Mouse (Mus musculus) stomach, embryonic 16.5 days (tissue): ENCODE data around the gene 1700028K03Rik. TPM values are rescaled to one million over a fixed set of nuclear protein-coding genes. Genes with fewer than 3 reads are reported as not detected.

Experiments
- ATAC-seq: fragments of 200-750 bp; cut with Nextera tagmentation; 2 replicates; pipeline ENCODE4 v1.8.0; 2017; ENCODE audit warnings: moderate number of reproducible peaks, moderate TSS enrichment; ENCODE audit not compliant: insufficient read depth, low FRiP score
- H3K27ac ChIP-seq: fragments of 300-500 bp; sonication (generic); 2 replicates; pipeline ENCODE4 v1.5.1; 2014; ENCODE audit warnings: low read length
- H3K27me3 ChIP-seq: fragments of 300-500 bp; sonication (generic); 2 replicates; pipeline ENCODE4 v1.6.1; 2014; ENCODE audit warnings: low read length, control low read depth, mixed read lengths; ENCODE audit not compliant: control insufficient read depth, insufficient read depth
- H3K36me3 ChIP-seq: fragments of 300-500 bp; sonication (generic); 2 replicates; pipeline ENCODE4 v1.6.1; 2014; ENCODE audit warnings: low read length; ENCODE audit not compliant: control insufficient read depth, insufficient read depth
- H3K4me1 ChIP-seq: fragments of 300-500 bp; sonication (generic); 2 replicates; pipeline ENCODE4 v1.6.1; 2014; ENCODE audit warnings: low read length, control low read depth, mixed read lengths; ENCODE audit not compliant: control insufficient read depth, insufficient read depth
- H3K4me2 ChIP-seq: fragments of 300-500 bp; sonication (generic); 2 replicates; pipeline ENCODE4 v1.6.1; 2014; ENCODE audit warnings: low read depth, low read length, mixed read lengths
- H3K4me3 ChIP-seq: fragments of 300-500 bp; sonication (generic); replicated peaks from 2 replicates; pipeline ENCODE4 v1.5.1; 2014; ENCODE audit warnings: mild to moderate bottlenecking, low read length
- H3K9ac ChIP-seq: fragments of 300-500 bp; sonication (generic); 2 replicates; pipeline ENCODE4 v1.6.1; 2014; ENCODE audit warnings: low read length
- H3K9me3 ChIP-seq: fragments of 300-500 bp; sonication (generic); replicated peaks from 2 replicates; pipeline ENCODE4 v1.6.1; 2016; ENCODE audit warnings: low read length, control low read depth; ENCODE audit not compliant: control insufficient read depth
- WGBS: fragments of 180-500 bp; shearing (Covaris S2); extraction: QIAGEN DNeasy Blood & Tissue Kit; methylation state at CpG from one replicate; pipeline ENCODE4 v1.1.7; 2014; 5-methylcytosine and 5-hydroxymethylcytosine counted together
- polyA plus RNA-seq: library from polyadenylated mRNA; unstranded; fragments of >200 nt; fragmentation: Nextera tagmentation; extraction: Ambion mirVana; gene quantifications from 2 replicates; pipeline ENCODE4 v1.2.1, GENCODE M21; 2015

1700028K03Rik gene
- polyA plus RNA-seq, 1 experiment from 2014 or later = 0.09 TPM

- H3K27me3 ChIP-seq = no peaks in the 10 kb centered on the region
- H3K36me3 ChIP-seq = no peaks in the 10 kb centered on the region
- H3K4me2 ChIP-seq = no peak overlapping the region
- no peak overlapping the region for H3K27ac ChIP-seq
- no peaks in the 10 kb centered on the region for H3K4me1 ChIP-seq
- 75% methylated on average over 1 of the region's 1 CpGs for WGBS
- H3K9me3 ChIP-seq = no peaks in the 10 kb centered on the region
- ATAC-seq = no peak
- H3K4me3 ChIP-seq = no peak overlapping the region
- H3K9ac ChIP-seq = no peak overlapping the region
Measured at GRCm38 (mm10) chr5:107500741-107501140, 33.8 kb upstream of the 1700028K03Rik start.

- Histone ChIP-seq H3K9ac (no peak within 1 kb of the TSS), H3K4me3 (no peak within 1 kb of the TSS), H3K4me1 (no peaks in the 10 kb centered on the region), H3K4me2 (no peak within 1 kb of the TSS), H3K9me3 (no peaks in the 10 kb centered on the region), H3K27me3 (no peaks in the 10 kb centered on the region), H3K36me3 (no peaks in the 10 kb centered on the region), H3K27ac (no peak within 1 kb of the TSS)
- ATAC-seq = no peak
- 74% methylated on average over 4 of the region's 4 CpGs for WGBS
Measured at GRCm38 (mm10) chr5:107507321-107507720, 27.2 kb upstream of the 1700028K03Rik start, which contains the start of gene Gm42669. Gene Gm42669, plus strand, starts transcription at chr5:107507621.

GRCm38 (mm10) chr5:107510503-107510902 lies 24.0 kb upstream of the 1700028K03Rik start:
- no peaks in the 10 kb centered on the region for H3K9me3 ChIP-seq
- H3K4me3 ChIP-seq = no peak overlapping the region
- no peak overlapping the region for H3K4me2 ChIP-seq
- no peaks in the 10 kb centered on the region for H3K27me3 ChIP-seq
- no peak for ATAC-seq
- H3K9ac ChIP-seq = no peak overlapping the region
- H3K4me1 ChIP-seq = no peaks in the 10 kb centered on the region
- H3K36me3 ChIP-seq = no peaks in the 10 kb centered on the region
- H3K27ac ChIP-seq = no peak overlapping the region
- WGBS = 85% methylated on average over 10 of the region's 10 CpGs

GRCm38 (mm10) chr5:107511326-107511725 lies 23.2 kb upstream of the 1700028K03Rik start:
- Histone ChIP-seq H3K27ac (no peak overlapping the region), H3K9me3 (no peaks in the 10 kb centered on the region), H3K27me3 (no peaks in the 10 kb centered on the region), H3K36me3 (no peaks in the 10 kb centered on the region), H3K4me1 (no peaks in the 10 kb centered on the region), H3K4me2 (no peak overlapping the region), H3K9ac (no peak overlapping the region), H3K4me3 (no peak overlapping the region)
- ATAC-seq = no peak
- whole genome bisulfite sequencing = 39% methylated on average over 2 of the region's 2 CpGs

- H3K4me3 ChIP-seq = no peak overlapping the region
- WGBS = 46% methylated on average over 7 of the region's 7 CpGs
- ATAC-seq = no peak
Measured at GRCm38 (mm10) chr5:107513583-107513982, 20.9 kb upstream of the 1700028K03Rik start.

GRCm38 (mm10) chr5:107515453-107515852 lies 19.1 kb upstream of the 1700028K03Rik start:
- no peaks in the 10 kb centered on the region for H3K36me3 ChIP-seq
- H3K27ac ChIP-seq = no peak overlapping the region
- no peaks in the 10 kb centered on the region for H3K9me3 ChIP-seq
- no peak overlapping the region for H3K4me3 ChIP-seq
- no peaks in the 10 kb centered on the region for H3K27me3 ChIP-seq
- no peak for ATAC-seq
- no peak overlapping the region for H3K4me2 ChIP-seq
- no peaks in the 10 kb centered on the region for H3K4me1 ChIP-seq
- H3K9ac ChIP-seq = no peak overlapping the region
- WGBS = 90% methylated on average over 3 of the region's 3 CpGs

More at GRCm38 (mm10) chr5:107513583-107513982, 20.9 kb upstream of the 1700028K03Rik start:
- H3K9me3 ChIP-seq = no peaks in the 10 kb centered on the region
- H3K27me3 ChIP-seq = no peaks in the 10 kb centered on the region
- no peaks in the 10 kb centered on the region for H3K36me3 ChIP-seq
- H3K4me2 ChIP-seq = no peak overlapping the region
- no peak overlapping the region for H3K9ac ChIP-seq
- no peak overlapping the region for H3K27ac ChIP-seq
- H3K4me1 ChIP-seq = no peaks in the 10 kb centered on the region

GRCm38 (mm10) chr5:107516087-107516486 lies 18.4 kb upstream of the 1700028K03Rik start:
- H3K36me3 ChIP-seq = no peaks in the 10 kb centered on the region
- H3K4me1 ChIP-seq = no peaks in the 10 kb centered on the region
- H3K4me2 ChIP-seq = no peak overlapping the region
- H3K9me3 ChIP-seq = no peaks in the 10 kb centered on the region
- ATAC-seq = no peak
- H3K9ac ChIP-seq = no peak overlapping the region
- no peak overlapping the region for H3K4me3 ChIP-seq
- WGBS = 85% methylated on average over 1 of the region's 1 CpGs
- no peak overlapping the region for H3K27ac ChIP-seq
- H3K27me3 ChIP-seq = no peaks in the 10 kb centered on the region

GRCm38 (mm10) chr5:107518602-107519001 lies 15.9 kb upstream of the 1700028K03Rik start:
- ATAC-seq = no peak
- Histone ChIP-seq H3K9me3 (no peaks in the 10 kb centered on the region), H3K36me3 (no peaks in the 10 kb centered on the region), H3K4me2 (no peak overlapping the region), H3K4me3 (no peak overlapping the region), H3K27me3 (no peaks in the 10 kb centered on the region), H3K4me1 (no peaks in the 10 kb centered on the region), H3K27ac (no peak overlapping the region), H3K9ac (no peak overlapping the region)
- WGBS = 86% methylated on average over 4 of the region's 4 CpGs

GRCm38 (mm10) chr5:107521386-107521785 lies 13.1 kb upstream of the 1700028K03Rik start:
- Histone ChIP-seq H3K36me3 (no peaks in the 10 kb centered on the region), H3K27me3 (no peaks in the 10 kb centered on the region), H3K9ac (no peak overlapping the region), H3K9me3 (no peaks in the 10 kb centered on the region), H3K4me1 (no peaks in the 10 kb centered on the region), H3K4me3 (no peak overlapping the region), H3K4me2 (no peak overlapping the region), H3K27ac (no peak overlapping the region)
- WGBS = 75% methylated on average over 6 of the region's 6 CpGs
- ATAC-seq = no peak

- H3K27ac ChIP-seq = no peak overlapping the region
- H3K27me3 ChIP-seq = no peaks in the 10 kb centered on the region
- no peak for ATAC-seq
- no peaks in the 10 kb centered on the region for H3K36me3 ChIP-seq
- H3K4me1 ChIP-seq = no peaks in the 10 kb centered on the region
- H3K4me3 ChIP-seq = no peak overlapping the region
- no peaks in the 10 kb centered on the region for H3K9me3 ChIP-seq
- H3K9ac ChIP-seq = no peak overlapping the region
- 61% methylated on average over 7 of the region's 7 CpGs for WGBS
- H3K4me2 ChIP-seq = no peak overlapping the region
Measured at GRCm38 (mm10) chr5:107521897-107522296, 12.6 kb upstream of the 1700028K03Rik start.
